Mouse (Mus musculus) MEL-GATA-1-ER (cell line): ENCODE measurements around the gene Cyp4a31.
A peak's percentile ranks its signal among the peaks of the same experiment; 100 is the strongest.
"Not testable (repeated sequence)": the region's sequence is repeated elsewhere in the genome, so short reads cannot be mapped to it uniquely, and the experiment has no call there.

Experiments
- DNase-seq: peaks from one replicate; pipeline ENCODE4 v3.0.0-alpha.2; 2012; ENCODE audit warnings: low read depth; ENCODE audit errors: extremely low read depth

The Cyp4a31 gene

GRCm38 (mm10) chr4:115563401-115563800, at the start of gene Cyp4a31:
Gene Cyp4a31 (plus strand): TSS chr4:115563649.
- DNase-seq = no peak

DNA sequence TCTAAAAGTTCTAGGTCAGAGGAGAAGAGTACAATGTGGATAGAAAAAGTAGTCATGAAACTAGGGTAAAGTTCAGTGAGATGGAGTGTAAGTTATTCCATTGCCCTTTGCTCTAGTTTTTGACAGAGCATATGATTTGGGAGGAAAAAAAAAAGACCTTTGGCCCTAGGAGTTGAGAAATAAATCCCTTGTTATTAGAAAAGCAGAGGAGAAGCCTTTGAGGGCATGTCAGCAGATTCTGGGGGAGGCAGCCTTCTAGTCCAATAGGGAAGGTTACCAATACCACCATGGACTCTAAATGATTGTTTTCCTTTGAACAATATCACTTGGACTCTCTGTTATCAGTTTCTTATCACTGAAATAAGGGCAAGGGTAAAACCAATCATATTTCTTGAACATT, 49.5 kb upstream of the Cyp4a31 start:
- DNase-seq = not testable (repeated sequence)

- DNase-seq = not testable (repeated sequence)
These were observed 45.4 kb upstream of the Cyp4a31 start, which contains the start of gene Cyp4a10 for GRCm38 (mm10) chr4:115518000-115518399. Gene Cyp4a10 (plus strand): TSS chr4:115518264.

GRCm38 (mm10) chr4:115519444-115519843, 44.0 kb upstream of the Cyp4a31 start:
- DNase-seq = no peak

DNA sequence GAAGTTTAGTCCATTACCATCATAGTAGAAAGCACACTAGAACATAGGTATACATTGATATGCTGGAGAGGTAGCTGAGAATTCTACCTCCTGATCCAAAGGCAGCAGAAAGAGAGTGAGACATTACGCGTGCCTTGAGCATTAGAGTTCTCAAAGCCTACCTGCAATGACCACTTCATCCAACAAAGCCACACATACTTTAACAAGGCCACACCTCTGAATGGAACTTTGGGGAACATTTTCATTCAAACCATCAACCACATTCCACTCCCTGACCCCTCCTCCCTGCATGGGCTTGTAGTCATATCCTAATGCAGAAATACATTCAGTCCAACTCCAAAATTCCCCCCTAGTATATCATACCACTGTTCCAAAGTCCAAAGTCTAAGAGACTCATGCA, 41.7 kb upstream of the Cyp4a31 start:
- no peak for DNase-seq

DNA sequence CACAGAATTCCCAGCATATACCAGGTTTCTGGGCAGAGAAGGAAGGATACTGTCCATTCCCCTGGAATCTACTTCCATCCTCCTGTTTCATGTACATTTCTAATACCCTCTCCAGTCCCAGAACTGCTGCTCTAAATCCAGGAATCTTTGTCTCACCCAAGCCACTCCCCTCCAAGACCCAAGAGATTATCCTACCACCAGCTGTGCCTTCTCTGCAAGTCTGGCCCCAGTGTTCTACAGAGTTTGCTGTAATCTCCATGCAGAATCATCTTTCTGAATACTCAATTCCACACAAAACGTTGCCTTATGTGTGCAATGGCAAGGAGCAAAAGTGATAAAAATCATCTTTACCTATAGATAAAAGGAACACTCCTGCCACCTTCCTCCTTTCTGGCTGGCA, 18.3 kb upstream of the Cyp4a31 start:
- DNase-seq = no peak

GRCm38 (mm10) chr4:115546141-115546828, 17.2 kb upstream of the Cyp4a31 start:
- no peak for DNase-seq

DNA sequence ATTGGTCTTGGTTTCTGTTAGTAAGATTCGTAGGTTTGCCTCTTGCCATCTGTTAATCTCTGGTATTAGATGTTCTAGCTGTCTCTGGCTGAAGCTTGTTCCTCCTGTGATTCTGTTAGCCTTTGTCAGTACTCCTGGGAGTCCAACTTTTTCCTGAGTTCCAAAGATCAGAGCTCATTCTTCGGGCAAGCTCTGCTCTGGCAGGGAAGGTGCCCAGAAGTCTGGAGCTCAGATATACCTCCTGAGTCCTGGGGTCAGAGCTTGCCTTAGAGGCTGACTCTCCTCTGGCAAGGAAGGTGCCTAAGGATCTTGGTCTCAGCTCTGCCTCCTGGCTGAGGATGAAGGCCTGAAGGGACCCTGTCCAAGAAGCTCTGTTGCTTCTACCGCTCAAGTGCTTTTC, 10.7 kb upstream of the Cyp4a31 start:
- DNase-seq = no peak

DNA sequence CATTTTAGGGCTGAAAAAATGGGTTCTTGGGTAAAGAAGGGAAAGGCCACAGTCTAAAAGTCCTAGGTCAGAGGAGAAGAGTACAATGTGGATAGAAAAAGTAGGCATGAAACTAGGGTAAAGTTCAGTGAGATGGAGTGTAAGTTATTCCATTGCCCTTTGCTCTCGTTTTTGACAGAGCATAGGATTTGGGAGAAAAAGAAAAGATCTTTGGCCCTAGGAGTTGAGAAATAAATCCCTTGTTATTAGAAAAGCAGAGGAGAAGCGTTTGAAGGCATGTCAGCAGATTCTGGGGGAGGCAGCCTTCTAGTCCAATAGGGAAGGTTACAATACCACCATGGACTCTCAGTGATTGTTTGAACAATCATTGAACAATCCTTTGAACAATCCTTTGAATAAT, 7.9 kb upstream of the Cyp4a31 start:
- no peak for DNase-seq

GRCm38 (mm10) chr4:115557861-115558561, 5.4 kb upstream of the Cyp4a31 start:
- no peak for DNase-seq

GRCm38 (mm10) chr4:115561236-115561635, 2.2 kb upstream of the Cyp4a31 start:
- not testable (repeated sequence) for DNase-seq

DNA sequence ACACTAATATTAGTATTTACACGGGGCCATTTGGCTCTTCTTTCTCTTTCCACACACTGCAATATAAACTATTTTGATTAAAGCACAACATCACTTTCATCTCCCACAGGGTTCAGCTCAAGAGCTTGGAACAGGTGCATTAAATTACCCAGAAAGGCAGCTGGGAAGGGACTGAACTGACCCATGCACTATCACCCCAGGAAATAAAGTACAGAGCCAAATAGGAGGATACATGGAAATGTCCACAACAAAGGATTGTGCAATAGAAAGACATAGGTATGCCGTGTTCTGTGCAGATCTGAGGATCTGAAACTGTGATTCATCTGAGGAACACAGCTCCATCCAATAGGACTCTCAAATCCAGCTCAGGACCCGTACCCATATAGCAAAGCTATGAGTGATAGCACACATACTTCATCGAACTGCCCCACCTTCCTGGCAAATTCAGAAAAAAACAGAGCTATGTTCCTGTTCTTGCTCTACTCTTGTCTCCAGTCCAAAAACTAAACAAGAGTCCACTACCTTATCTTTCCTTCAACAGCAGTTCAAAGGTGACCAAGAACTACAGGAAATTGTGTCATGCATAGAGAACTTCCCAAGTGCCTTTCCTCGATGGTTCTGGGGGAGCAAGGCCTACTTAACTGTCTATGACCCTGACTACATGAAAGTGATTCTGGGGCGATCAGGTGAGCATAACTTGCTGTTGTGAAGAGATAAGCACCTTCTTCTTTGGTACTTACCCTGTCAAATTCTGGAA, 1.2 kb downstream of the Cyp4a31 start:
- DNase-seq = not testable (repeated sequence)

GRCm38 (mm10) chr4:115575255-115575654, 11.8 kb downstream of the Cyp4a31 start:
- no peak for DNase-seq

DNA sequence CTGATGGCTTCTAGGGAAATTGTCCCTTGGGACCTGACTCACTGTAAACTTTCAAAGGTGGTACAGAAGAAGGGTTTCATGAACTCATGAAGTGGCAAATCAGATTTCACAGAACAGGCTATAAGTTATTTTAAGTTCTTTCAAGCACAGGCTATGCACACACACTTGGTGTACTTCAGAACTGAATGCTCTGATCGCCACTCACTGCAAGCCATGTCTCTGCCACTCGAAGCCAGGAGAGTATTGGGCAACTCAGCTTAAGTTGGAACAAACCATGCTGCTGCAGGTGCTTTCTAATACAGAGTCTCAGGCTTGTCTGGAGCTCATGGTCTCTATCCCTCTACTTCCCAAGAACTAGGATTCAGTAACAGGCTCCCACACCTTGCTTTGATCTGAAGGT, 12.3 kb downstream of the Cyp4a31 start:
- no peak for DNase-seq

DNA sequence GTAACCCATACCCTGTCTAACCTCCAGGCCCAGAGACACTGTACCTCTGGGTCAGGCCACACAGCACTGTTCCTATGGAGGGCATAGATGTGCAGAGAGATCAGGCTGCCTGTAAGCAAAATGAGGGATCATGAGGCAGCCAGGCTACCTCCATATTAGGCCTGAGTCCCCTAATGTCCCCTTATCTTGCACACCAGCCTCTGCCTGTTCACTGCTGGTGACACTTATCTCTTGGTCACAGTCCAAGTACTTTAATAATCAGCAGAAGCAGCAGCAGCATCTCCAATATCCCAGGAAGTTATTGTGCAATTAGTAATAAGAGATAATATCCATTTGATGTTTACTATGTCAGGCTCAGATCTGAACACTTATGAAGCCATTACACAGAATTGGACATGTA, 19.6 kb downstream of the Cyp4a31 start:
- DNase-seq = peak; percentile 87

GRCm38 (mm10) chr4:115596357-115596756, 32.9 kb downstream of the Cyp4a31 start:
- DNase-seq = no peak

- no peak for DNase-seq
These were observed 33.4 kb downstream of the Cyp4a31 start for GRCm38 (mm10) chr4:115596824-115597336.

DNA sequence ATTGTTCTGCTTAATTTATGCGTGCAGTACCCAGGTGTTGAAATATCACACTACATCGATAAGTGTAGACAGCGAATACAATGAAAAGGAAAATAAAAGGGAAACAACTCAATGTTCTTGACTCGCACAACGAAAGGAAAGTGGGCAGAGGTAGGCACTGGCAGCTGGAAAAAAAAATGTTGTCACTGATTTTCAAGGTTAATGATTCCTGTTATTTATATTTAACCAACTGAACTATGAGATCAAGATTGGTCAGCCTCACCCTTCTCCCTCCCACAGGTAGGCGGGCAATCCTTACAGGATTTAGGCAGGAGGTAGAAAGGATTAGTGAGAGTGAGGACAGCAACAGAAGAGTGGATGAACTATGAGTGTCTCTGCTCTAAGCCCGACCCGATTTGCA, 37.2 kb downstream of the Cyp4a31 start, which contains the start of gene Cyp4a32:
Gene Cyp4a32 (plus strand): TSS at position 359 of the 400 bp plus-strand sequence.
- not testable (repeated sequence) for DNase-seq

GRCm38 (mm10) chr4:115614005-115614404, 50.6 kb downstream of the Cyp4a31 start:
- DNase-seq = no peak

GRCm38 (mm10) chr4:115625560-115625959, 62.1 kb downstream of the Cyp4a31 start:
- not testable (repeated sequence) for DNase-seq
